Mouse (Mus musculus) urinary bladder, postnatal 4 days (tissue): ENCODE data around the gene Gipc2.
A peak's percentile ranks its signal among the peaks of the same experiment; 100 is the strongest.
"Not testable (repeated sequence)": the region's sequence is repeated elsewhere in the genome, so short reads cannot be mapped to it uniquely, and the experiment has no call there.

Experiments
- DNase-seq, 2 experiments: peaks; one replicate each; pipeline ENCODE4 v3.0.0; 2021 to 2022; ENCODE audit warnings: low spot score in 2 of 2

Gipc2 gene

DNA sequence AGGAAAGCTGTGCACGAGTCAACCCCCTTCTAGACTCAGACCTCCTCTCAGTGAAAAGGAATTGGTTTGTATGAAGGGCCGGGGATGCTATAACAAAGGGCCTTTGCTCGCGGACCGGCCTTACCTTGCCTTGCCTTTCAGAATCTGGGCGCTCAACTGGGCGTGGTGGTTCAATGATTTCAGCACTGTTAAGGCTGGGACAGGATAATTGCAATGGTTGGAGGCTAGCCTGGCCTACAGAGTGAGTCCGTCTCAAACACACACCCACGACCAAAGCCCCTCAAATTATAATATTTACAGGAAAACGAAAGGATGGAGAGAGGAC is at the start of gene Gipc2:
TSS of gene Gipc2 (minus strand) at position 132 of the 325 bp plus-strand sequence.
- DNase-seq = no peak

DNA sequence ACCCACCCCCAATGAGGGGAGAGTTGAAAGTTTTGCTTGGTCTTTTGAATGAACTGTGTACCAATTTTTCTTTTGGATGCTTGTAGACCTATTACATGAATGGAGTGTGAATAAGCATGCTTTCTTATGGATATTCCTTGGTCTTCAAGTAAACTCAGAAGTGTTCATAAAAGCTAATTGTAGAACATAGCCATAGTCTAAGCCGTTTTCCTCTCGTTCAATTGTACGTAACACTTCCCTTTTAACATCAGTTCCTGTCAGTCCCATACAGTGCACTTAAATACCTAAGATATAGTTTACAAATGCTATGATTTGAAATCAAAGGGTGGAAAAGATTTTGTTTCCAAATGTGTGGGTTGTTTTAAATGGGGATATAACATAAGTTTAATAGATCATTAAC is 47.4 kb upstream of the Gipc2 start:
- DNase-seq = no peak

DNA sequence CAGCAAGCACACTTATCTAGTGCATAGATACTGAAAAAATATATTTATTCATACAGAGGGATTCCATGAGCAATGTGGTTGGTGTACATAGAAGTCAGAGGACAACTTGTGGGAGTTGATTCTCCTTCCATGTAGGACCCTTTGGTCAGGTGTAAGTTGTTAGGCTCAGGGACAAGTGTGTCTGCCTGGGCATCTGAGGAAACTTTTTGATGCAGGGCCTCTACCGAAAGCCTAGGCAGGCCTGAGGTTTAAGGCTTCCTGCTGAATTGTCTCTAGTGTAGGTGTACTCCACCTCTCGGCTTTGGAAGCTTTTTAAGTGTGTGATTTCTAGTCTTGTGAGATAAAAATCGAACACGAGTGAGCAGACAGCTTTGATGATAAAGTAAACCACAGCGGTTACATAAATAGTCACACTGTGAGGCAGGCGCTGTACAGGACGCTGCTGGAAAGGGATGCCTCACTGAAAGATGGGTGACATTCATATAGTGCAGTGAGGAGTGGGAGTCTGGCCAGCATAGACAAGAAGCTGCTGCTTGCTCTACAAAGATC is 45.8 kb upstream of the Gipc2 start:
- DNase-seq = no peak

DNA sequence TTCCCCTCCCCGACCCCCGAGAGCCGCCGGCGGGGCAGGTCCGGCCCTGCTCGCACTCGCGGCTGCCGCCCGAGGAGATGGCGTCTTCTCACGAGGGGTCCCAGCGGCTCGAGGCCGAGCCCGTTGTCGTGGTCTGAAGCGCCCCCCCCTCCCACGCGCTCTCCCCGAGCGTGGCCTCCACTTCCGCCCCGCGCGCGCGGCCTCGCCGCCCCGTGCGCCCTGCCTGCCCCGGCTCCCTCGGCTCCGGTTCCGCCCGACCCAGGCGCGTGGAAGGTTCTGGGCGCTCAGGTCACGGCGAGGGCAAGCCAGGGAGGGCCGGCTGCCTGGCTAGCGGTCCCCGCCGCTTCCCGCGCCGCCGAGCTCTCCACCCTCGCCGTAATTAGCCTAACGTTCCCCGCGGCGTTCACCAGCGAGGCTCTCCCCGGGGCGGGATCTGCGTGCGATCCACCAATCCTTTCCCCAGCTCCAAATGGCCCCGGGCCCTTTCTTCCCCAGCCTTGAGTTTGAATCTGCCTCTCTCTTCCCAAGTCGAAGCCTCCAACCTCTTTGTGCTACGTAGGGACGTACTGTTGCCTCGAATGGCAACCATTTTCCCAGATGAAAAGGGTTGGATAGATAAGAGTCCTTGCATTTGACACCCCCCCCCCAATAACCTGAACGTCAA is 44.8 kb upstream of the Gipc2 start:
- DNase-seq = peak; percentile 60 to 70

DNA sequence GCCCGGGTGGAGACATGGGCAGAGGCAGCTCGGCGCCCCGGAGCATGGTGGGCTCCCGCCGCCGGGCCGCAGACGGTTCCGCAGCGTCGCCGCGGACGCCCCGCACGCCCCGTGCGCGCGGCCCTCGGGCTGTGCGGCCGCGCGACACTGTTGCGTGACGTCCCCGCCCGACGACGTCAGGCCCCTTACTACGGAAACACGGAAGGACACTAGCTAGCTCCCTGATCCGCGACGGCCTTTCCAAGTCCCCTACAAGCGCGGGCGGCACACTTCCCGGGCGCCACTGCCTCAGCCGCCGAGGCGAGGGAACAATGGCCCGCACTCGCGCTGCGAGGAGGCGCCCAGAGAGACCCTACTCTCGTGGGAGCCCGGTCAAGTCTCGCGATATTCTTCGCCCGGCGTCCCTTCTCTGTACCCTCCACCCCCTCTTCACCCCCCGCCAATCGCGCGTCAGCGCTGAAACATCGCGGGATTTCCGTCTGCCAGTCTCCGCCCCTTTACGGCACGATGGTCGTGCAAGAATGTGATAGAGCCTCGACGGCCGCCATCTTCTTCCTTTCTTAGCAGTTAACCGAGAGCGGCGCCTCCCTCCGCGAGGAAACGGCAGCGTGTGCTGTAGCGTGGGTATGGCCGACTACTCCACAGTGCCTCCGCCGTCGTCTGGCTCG is 44.1 kb upstream of the Gipc2 start, which contains the start of the genes Dnajb4 and Fubp1:
TSS of gene Dnajb4 (minus strand) at position 336 of the 668 bp plus-strand sequence.
TSS of gene Fubp1 (plus strand) at position 456 of the 668 bp plus-strand sequence.
- peak; percentile 99 to 100 for DNase-seq

DNA sequence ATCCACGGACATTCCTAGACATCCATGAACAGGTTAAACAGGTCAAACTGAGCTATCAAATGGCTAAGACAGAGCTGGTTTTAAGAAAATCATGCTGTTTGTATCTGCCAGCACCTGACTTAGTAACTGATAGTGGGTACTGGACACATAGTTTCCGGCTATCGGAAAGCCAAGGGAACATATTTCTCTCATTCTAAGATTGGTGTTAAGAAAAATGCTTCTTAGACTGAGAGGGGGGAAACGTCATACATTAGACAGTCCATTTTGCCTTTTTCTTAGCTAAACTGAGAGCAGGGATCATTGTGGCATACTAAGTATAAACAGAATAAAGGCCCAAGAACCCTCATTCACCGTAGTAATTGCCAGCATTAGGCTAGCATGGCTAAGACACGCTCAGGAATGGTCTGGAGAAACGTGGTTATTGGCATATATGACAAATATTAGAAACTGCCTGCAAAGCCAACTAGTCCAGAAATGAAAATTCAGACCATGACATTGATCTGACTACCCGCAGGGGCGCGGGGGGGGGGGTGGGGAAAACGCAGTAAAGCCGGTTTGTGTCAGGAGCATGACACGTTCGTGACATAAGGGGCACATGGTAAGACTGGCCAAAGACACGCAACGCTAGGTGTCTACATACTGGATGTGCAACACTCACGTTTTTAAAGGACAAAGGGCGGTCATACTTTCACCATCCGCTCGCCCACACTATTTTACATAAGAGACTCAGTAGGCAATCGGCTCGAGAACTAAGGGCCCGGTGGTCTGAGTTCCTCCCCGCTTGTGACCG is 43.3 kb upstream of the Gipc2 start:
- DNase-seq = peak in 1 of 2 experiments; percentile 18

DNA sequence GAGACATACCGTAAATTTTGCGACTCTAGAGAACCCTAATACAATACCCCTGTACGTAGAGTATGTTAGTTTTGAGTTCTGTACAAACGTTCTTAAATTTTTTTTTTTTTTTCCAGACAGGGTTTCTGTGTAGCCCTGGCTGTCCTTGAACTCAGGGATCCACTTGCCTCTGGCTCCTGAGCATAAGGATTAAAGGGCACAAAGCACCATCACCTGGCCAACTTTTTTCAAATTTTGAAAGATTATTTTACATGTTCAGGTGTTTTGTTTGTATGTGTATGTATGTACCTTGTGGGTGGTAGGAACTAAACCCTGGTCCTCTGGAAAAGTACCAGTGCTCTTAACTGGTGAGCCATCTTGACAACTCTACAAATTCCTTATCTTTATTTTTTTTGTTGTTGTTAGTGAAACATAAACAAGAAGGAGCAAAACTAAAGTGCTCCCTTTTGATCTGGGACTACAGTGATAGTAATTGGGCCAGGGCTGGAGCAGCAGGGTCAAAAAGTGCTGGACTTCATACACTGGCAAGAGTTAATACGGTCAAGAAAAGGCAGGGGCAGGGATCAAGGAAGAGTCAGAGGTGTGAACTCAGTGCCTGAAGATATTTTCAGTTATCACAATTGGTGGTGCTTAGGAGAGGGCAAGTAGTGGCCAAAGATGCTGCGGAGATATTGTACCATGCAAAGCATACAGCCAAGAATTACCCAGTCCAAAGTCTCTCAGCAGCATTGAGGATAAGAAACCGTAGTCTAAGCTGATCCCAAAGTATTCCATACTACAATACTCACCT is 42.3 kb upstream of the Gipc2 start:
- no peak for DNase-seq

DNA sequence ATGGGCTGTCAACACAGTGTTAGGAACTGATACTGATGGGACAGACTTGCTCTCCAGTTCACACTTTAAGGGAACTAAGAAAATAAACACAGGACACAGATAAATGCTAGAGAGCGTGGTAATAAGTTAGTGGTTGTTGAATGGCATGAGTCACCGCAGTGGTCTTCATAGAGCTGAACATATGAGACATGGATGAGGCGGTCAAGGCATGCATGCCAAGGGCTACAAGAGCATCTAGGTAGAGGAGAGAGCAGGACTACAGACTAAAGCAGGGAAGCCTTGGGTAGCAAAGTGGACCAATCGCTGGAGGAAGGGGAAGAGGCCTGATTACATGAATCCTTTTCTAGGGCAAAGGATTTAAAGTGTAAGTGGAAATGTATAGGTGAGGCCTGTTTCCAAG is 41.1 kb upstream of the Gipc2 start:
- DNase-seq = no peak

DNA sequence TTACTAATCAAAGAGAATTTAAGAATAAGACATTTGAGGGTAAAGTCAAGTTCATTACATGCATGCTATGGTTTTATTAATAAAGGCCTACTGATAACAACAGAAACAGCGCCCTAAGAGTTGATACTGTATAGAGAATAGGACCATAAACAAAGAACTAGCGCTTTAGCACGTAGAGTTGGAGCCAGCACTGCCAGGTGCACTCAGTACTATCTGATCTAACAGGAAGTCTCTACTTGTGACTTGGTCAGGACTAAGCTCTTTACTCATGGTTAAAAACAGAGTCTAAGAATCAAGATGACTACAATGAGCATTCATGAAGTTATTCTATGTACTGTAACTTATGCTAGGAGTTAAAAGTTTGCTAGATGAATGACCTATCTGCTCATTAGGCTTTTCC is 38.5 kb upstream of the Gipc2 start:
- DNase-seq = no peak

DNA sequence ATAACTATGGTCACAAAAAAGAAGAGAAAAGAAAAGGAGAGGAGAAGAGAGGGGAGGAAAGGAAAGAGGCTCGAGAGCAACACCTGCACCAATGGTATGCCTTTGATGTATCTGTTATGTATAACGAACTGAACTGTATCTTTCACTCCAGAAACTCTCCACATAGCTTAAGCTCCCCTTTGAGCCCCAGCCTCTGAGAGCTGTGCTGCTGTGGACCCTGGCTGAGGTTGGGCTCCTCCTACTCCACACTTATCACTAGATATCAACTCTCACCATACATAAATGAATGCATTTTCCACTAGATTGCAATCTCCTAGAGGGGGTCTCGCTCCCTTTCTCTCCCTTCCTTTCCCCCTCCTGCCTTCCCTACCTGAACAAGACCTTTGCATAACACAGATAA is 38.0 kb upstream of the Gipc2 start:
- DNase-seq = no peak

DNA sequence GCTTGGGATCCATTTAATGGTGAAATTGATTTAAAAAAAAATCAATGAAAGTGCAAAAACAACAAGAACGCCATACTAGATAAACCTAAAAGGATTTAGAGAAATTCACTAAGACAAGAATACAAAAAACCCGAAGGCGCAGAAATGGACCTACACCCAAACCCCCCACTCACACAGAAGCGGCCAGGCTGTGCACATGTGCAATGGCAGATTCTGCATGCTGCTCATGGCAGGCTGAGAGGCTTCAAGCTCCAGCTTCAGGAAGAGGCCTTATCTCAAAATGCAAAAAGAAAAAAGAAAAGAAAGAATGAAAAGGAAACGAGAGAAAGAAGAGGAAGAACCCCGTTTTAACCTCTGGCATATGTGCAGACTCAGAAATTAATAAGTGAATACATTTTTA is 37.4 kb upstream of the Gipc2 start:
- DNase-seq = no peak

DNA sequence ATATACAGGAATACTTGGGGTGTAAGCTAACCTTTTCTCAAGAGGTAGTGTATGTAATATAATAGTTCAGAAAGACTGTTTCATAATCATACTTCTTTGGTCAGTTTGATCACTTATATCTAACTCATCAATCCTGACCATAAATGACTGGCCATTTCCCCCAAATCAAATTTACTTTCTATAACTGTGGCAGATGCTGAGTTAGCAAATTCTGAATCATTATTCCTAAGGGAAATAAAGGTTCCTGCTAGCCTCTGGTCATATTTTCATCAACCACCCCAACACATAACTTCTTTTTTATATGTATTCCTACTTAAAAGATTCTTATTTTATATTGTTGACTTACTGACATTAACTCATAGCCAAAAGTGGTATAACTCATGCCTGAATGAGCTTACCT is 36.9 kb upstream of the Gipc2 start:
- DNase-seq = no peak

DNA sequence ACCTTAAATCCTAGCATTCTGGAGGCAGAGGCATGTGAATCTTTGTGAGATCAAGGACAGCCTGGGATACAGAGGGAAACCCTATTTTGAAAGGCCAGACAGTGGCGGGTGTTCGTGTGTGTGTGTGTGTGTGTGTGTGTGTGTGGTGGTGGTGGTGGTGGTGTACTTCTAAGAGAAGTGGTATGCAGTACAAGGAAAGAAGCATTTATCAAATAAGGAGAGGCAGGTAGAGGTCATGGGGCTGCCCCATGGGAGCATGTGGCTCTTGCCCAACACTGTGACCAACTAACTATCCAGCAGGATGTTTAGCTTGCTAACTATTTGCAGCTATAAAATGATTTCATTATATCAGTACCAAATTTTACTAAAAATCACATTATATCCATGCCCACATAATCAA is 35.6 kb upstream of the Gipc2 start:
- no peak for DNase-seq

DNA sequence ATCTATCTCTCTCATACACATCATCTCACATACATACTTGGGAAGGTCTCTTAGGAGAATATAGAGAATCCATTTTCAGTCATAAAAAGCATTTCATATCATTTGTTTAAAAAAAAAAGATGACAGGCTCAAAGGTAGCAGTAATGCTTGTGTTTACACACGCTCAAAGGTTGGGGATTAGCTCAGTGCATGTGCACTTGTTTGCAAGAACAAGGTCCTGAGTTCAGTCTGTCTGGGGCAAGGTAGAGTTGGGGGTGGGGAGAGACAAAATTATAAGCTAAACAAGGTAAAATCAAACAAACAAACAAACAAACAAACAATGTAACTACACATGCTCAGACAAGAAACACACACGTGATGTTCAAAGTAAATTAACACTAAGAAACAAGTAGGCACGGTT is 35.2 kb upstream of the Gipc2 start:
- DNase-seq = no peak

DNA sequence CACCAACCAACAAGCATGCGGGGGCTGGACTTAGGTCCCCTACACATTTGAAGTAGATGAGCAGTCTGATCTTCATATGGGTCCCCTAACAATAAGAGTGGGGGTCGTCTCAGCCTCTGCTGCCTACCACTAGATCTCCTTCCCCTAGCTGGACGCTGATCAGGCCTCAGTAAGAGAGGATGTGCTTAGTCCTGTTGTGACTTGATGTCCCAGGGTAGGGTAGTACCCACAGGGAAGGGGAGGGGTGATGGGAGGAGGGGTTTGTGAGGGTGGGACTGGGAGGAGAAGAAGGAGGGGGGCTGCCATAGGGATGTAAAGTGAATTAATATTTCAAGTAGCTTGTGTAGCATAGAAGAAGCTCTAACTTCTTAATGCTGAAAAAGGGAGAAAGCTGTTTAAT is 33.1 kb upstream of the Gipc2 start:
- DNase-seq = no peak

DNA sequence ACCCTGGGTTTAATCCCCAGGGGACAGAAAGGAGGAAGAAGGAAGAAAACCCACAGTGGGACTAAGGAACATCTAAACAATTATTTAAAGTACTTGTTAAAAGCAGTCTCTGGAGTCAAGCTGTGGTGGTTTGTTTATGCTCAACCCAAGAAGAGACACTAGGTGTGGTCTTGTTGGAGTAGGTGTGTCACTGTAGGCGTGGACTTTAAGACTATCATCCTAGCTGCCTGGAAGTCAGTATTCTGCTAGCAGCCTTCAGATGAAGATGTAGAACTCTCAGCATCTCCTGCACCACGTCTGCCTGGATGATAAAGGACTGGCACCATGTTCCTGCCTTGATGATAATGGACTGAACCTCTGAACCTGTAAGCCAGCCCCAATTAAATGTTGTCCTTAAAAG is 31.2 kb upstream of the Gipc2 start:
- not testable (repeated sequence) for DNase-seq

DNA sequence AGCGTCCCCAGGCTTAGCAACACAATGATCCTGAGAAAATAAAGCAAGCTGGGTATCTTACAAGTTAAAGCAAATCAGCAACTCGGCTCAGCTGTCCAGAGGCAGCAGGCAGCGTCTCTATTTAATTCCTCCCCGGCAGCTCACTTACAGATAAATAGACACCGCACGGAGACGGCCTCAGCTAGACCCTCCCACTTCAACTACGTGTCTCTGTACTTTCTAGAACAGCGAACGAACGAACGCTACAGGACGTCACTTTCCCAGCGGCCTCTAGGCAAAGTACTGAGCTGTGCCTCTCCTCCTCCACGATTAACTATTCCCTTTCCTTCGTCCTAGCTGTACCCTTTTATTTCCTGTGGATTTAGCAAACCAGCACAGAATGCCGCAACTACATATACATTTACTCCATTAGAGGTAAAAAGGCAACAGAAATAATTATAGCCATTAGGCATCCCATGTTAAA is 27.6 kb upstream of the Gipc2 start:
- DNase-seq = peak; percentile 73 to 76

DNA sequence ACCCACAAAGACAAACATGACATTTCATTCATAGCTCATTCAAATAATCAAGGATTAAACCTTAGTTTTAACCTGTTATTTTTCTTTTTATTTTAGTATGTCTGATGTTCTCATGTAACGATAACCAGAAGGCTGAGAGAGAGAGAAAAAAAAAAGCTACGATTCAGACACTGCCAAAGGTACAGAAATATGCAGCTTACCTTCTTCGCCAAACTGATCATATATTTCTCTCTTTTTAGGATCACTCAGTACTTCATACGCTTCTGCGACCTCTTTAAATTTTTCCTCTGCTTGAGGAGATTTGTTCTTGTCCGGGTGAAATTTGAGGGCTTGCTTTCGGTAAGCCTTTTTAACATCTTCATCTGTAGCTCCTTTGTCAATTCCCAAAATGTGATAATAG is 27.1 kb upstream of the Gipc2 start:
- DNase-seq = no peak

DNA sequence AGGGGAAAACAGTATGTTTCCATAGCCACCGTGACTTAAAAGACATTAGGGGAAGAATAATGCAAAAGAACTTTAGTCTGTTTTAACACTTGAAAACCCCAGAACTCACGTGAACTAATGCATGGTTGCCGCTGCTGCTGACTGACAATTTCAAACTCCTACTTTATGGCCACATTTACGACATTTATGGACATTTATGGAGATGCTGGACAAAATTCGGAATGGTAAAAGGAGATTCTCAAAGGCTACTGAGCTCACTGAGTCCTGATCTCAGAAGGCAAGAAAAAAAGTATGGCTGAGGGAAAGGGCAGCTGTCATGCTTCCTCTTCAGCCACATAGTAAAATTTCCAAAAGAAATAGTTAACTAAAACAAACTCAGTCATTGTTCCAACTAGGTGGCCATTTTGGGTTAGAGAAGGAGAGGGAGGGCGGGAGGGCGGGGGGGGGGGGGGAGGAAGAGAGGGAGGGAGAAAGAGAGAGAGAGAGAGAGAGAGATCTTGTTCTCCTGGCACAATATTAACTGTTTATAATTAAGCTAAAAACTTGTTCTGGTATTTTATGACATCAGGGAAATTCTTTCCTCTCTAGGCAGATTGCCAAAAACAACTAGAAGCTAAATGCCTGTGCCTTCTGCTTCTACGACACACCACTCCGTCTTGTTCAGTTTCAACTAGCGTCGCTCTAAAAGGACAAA is 26.4 kb upstream of the Gipc2 start:
- DNase-seq = no peak

DNA sequence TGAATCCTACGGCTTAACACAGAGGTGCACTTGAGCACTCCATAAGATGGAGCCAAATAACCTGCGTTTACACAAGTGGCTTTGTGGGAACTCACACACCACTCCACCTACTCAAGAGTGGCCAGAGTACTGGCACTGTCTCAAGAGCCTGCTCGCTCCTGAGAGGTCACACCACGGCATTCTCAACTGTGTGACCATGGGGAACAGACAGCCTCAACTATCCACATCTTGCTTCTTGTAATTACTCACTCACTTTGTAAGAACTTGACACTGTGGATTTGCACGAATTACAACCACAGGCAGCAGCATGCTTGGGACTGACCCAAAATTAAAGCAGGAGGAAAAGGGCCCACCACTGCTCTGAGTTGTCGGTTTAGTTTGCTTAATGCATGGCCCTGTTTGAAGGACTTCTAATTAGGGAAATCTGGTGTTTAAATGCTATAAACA is 25.8 kb upstream of the Gipc2 start:
- DNase-seq = no peak
